ENCODE assay signal across 25 mouse cellular contexts in genomic region chr9:87008507-87008906, GRCm38 (mm10). TPM values are rescaled to one million over a fixed set of nuclear protein-coding genes. Genes with fewer than 3 reads are reported as not detected.
DNase-seq lines count a peak whose midpoint lies in the region; ATAC-seq and TF ChIP-seq lines count a peak whose summit lies in the region.
"Had no signal": no experiment of that assay in that cellular context is flagged by ENCODE, and none has a peak within 500 bp of the region (broad histone marks: within the 10 kb centered on the region; RNA-seq: fewer than 3 reads in every experiment).

No protein-coding gene starts in this region.

- DNase-seq in forebrain, embryonic 11.5 days (ENCODE audit: low spot score), result no peak
- DNase-seq in layer of hippocampus, adult 18-20 months (ENCODE audit: low spot score in 2 of 2), result peak; percentile 21 to 39
- no peak for DNase-seq in layer of hippocampus, adult 9-11 months
- DNase-seq in brain, embryonic 14.5 days (ENCODE audit: low read depth), result peak; percentile 48
- DNase-seq: adrenal gland, adult 2 months; adrenal gland, postnatal 14 days; cerebellum, adult 18-20 months; cerebellum, adult 9-10 months; cerebellum, postnatal 14 days; gastrocnemius, adult 2 months; gastrocnemius, postnatal 14 days; heart, adult 11 months had no signal

- H3K27ac ChIP-seq in forebrain, embryonic 16.5 days (ENCODE audit: low read length), result no peak overlapping the region
- no peak overlapping the region for H3K27ac ChIP-seq in forebrain, embryonic 11.5 days (ENCODE audit: low read depth, low read length)
- no peak overlapping the region for H3K27ac ChIP-seq in kidney, embryonic 15.5 days
- H3K27ac ChIP-seq: gastrocnemius, adult 2 months; hindbrain, embryonic 12.5 days; hindbrain, embryonic 15.5 days had no signal

- TF ChIP-seq CTCF in brain, embryonic 14.5 days (IDR thresholded peaks at IDR 0.05; ENCODE audit: borderline replicate concordance, extremely low read depth, insufficient read depth, insufficient read length), result no peak

- H3K9me3 ChIP-seq in forebrain, embryonic 16.5 days (ENCODE audit: control insufficient read depth, low read length), result no peaks in the 10 kb centered on the region
- no peaks in the 10 kb centered on the region for H3K9me3 ChIP-seq in forebrain, embryonic 11.5 days (ENCODE audit: control insufficient read depth, low read length)
- H3K9me3 ChIP-seq in kidney, embryonic 15.5 days (replicated peaks), result no peaks in the 10 kb centered on the region
- H3K9me3 ChIP-seq: hindbrain, embryonic 12.5 days; hindbrain, embryonic 15.5 days had no signal

- 39% methylated on average over 6 of the region's 6 CpGs for WGBS in forebrain, embryonic 16.5 days
- 76% methylated on average over 6 of the region's 6 CpGs for WGBS in forebrain, embryonic 11.5 days
- 32% methylated on average over 6 of the region's 6 CpGs for WGBS in kidney, embryonic 15.5 days

- no peak overlapping the region for H3K9ac ChIP-seq in forebrain, embryonic 16.5 days (replicated peaks; ENCODE audit: low read depth, low read length)
- H3K9ac ChIP-seq in forebrain, embryonic 11.5 days (ENCODE audit: low read length), result no peak overlapping the region
- H3K9ac ChIP-seq in kidney, embryonic 15.5 days, result no peak overlapping the region
- H3K9ac ChIP-seq: hindbrain, embryonic 12.5 days; hindbrain, embryonic 15.5 days had no signal

- no peak overlapping the region for H3K4me3 ChIP-seq in forebrain, embryonic 16.5 days (replicated peaks; ENCODE audit: low read length)
- H3K4me3 ChIP-seq in forebrain, embryonic 11.5 days (ENCODE audit: low read depth, low read length), result no peak overlapping the region
- H3K4me3 ChIP-seq in kidney, embryonic 15.5 days (replicated peaks), result no peak overlapping the region
- H3K4me3 ChIP-seq: gastrocnemius, adult 2 months; hindbrain, embryonic 12.5 days; hindbrain, embryonic 15.5 days had no signal

- H3K4me1 ChIP-seq in forebrain, embryonic 16.5 days (replicated peaks; ENCODE audit: control insufficient read depth, insufficient read depth, low read length), result peaks cover 7% of the 10 kb centered on the region
- H3K4me1 ChIP-seq in forebrain, embryonic 11.5 days (replicated peaks; ENCODE audit: control insufficient read depth, insufficient read depth, low read length), result no peaks in the 10 kb centered on the region; the same call in 1 of the 2 replicates
- no peaks in the 10 kb centered on the region for H3K4me1 ChIP-seq in kidney, embryonic 15.5 days
- H3K4me1 ChIP-seq: hindbrain, embryonic 12.5 days; hindbrain, embryonic 15.5 days had no signal

- no peak for TF ChIP-seq POLR2A in brain, embryonic 14.5 days (IDR thresholded peaks at IDR 0.05; ENCODE audit: borderline replicate concordance, extremely low read depth, insufficient read depth, insufficient read length, poor library complexity, severe bottlenecking)

- no peak overlapping the region for H3K4me2 ChIP-seq in forebrain, embryonic 16.5 days (ENCODE audit: low read length)
- no peak overlapping the region for H3K4me2 ChIP-seq in forebrain, embryonic 11.5 days (ENCODE audit: low read depth, low read length, severe bottlenecking)
- H3K4me2 ChIP-seq in kidney, embryonic 15.5 days, result no peak overlapping the region
- H3K4me2 ChIP-seq: heart, embryonic 11.5 days; hindbrain, embryonic 12.5 days; hindbrain, embryonic 15.5 days had no signal

- peak; percentile 68 for ATAC-seq in forebrain, embryonic 16.5 days
- ATAC-seq in forebrain, embryonic 11.5 days (replicated peaks; ENCODE audit: low FRiP score), result no peak
- ATAC-seq in kidney, embryonic 15.5 days (replicated peaks; ENCODE audit: low FRiP score), result no peak
- ATAC-seq: CD4-positive, CD25-positive, alpha-beta regulatory T cell, adult 4 months; intestine, postnatal 0 days had no signal

- no peaks in the 10 kb centered on the region for H3K36me3 ChIP-seq in forebrain, embryonic 16.5 days (ENCODE audit: control insufficient read depth, insufficient read depth)
- H3K36me3 ChIP-seq in forebrain, embryonic 11.5 days (ENCODE audit: control insufficient read depth, insufficient read depth, low read length), result no peaks in the 10 kb centered on the region
- no peaks in the 10 kb centered on the region for H3K36me3 ChIP-seq in kidney, embryonic 15.5 days
- H3K36me3 ChIP-seq: hindbrain, embryonic 12.5 days; hindbrain, embryonic 15.5 days had no signal

- H3K27me3 ChIP-seq in forebrain, embryonic 16.5 days (replicated peaks; ENCODE audit: control insufficient read depth, insufficient read depth, low read length), result 0 out of 2 replicates have a peak, but pooled peaks cover 2% of the 10 kb centered on the region
- no peaks in the 10 kb centered on the region for H3K27me3 ChIP-seq in forebrain, embryonic 11.5 days (ENCODE audit: control insufficient read depth, insufficient read depth, low read length)
- H3K27me3 ChIP-seq in kidney, embryonic 15.5 days, result peaks cover 5% of the 10 kb centered on the region
- H3K27me3 ChIP-seq: hindbrain, embryonic 12.5 days had no signal

RNA-seq across cellular contexts. Expression of gene Ripply2, which starts 6.8 kb away (rescaled TPM):
- polyA plus RNA-seq in forebrain, embryonic 16.5 days (2015; fragmentation: Nextera tagmentation; extraction: Ambion mirVana), result 5.1 and 6.1 TPM in 2 replicates
- polyA plus RNA-seq in forebrain, embryonic 11.5 days (2014; fragmentation: Nextera tagmentation; extraction: Ambion mirVana), result 1.7 and 1.9 TPM in 2 replicates
- 10 to 100 TPM in 1 of 2 experiments, 1 to 10 TPM in 1; 8.0 to 10.9 TPM for total RNA-seq in layer of hippocampus, adult 18-20 months (2021)
- polyA plus RNA-seq in brain, embryonic 14.5 days (2012; rRNA removed), result 2.9 and 3.1 TPM in 2 replicates
- polyA plus RNA-seq in kidney, embryonic 15.5 days (2015; fragmentation: Nextera tagmentation; extraction: Ambion mirVana), result 2.0 TPM in 2 replicates
- total RNA-seq: adrenal gland, postnatal 14 days; gastrocnemius, adult 2 months; gastrocnemius, postnatal 14 days; gastrocnemius, postnatal 4 days; heart, adult 8-10 months; heart, postnatal 25 days; hematopoietic stem cell, adult 5-6 weeks; MEL had no signal
- polyA plus RNA-seq: C2C12; CD4-positive, CD25-positive, alpha-beta regulatory T cell, adult 4 months; intestine, postnatal 0 days had no signal

RNA-seq across cellular contexts. Expression of gene Cyb5r4, which starts 13.3 kb away (rescaled TPM):
- polyA plus RNA-seq in forebrain, embryonic 16.5 days (2015; fragmentation: Nextera tagmentation; extraction: Ambion mirVana), result 68.4 and 80.6 TPM in 2 replicates
- 105 and 110 TPM in 2 replicates for polyA plus RNA-seq in forebrain, embryonic 11.5 days (2014; fragmentation: Nextera tagmentation; extraction: Ambion mirVana)
- total RNA-seq in layer of hippocampus, adult 18-20 months (2021), result 10 to 100 TPM; 36.0 to 37.5 TPM
- 34.2 and 36.0 TPM in 2 replicates for polyA plus RNA-seq in brain, embryonic 14.5 days (2012; rRNA removed)
- polyA plus RNA-seq in kidney, embryonic 15.5 days (2015; fragmentation: Nextera tagmentation; extraction: Ambion mirVana), result 66.3 and 71.7 TPM in 2 replicates

Comparison
In these comparisons a context has a peak if more than half of its experiments do, and no peak if none do; other contexts are left out.
1. DNase-seq: peak in layer of hippocampus, adult 18-20 months (2 of 2) and brain, embryonic 14.5 days (single experiment); none in forebrain, embryonic 11.5 days (single experiment) and layer of hippocampus, adult 9-11 months (single experiment).